Mouse (Mus musculus) olfactory bulb, adult 2 months (tissue): Measurements from ENCODE around the gene Patz1.

ENCODE experiments used
- CTCF ChIP-seq: fragments of 200-500 bp; IDR thresholded peaks from 2 replicates; pipeline ENCODE4 v1.5.1; 2012; ENCODE audit warnings: low read depth, mild to moderate bottlenecking, low read length, moderate library complexity; ENCODE audit not compliant: insufficient read depth
- POLR2A ChIP-seq: fragments of 200-500 bp; IDR thresholded peaks from 2 replicates; pipeline ENCODE4 v1.6.1; 2012; ENCODE audit warnings: mild to moderate bottlenecking, low read depth, low read length, moderate library complexity; ENCODE audit not compliant: insufficient read depth

DNA sequence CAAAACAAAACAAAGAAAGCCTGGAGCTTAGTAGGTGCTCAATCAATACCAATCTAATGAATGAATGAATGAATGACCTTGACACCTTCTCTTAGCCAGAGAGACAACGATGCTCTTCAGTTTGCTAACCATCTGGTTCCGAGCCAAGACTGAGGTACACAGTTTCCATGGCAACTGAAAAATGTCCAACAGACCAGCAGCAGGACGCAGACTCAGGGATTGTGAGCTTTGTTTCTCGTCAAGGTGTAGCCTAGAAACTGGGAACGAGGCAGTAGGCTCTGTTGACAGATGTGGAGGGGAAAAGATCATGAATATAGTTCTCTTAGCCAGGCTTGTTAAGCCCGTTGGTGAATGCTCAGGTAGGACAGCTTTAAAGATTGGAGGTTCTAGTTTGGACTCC, 1.5 kb upstream of the Patz1 start:
- TF ChIP-seq POLR2A (no peak), CTCF (no peak)
